Mouse (Mus musculus) liver, postnatal 0 days (tissue): ENCODE measurements around the gene Eif4e2. TPM values are rescaled to one million over a fixed set of nuclear protein-coding genes. Genes with fewer than 3 reads are reported as not detected.
A peak's percentile ranks its signal among the peaks of the same experiment; 100 is the strongest.

ENCODE experiments used
- ATAC-seq: fragments of 200-750 bp; cut with Nextera tagmentation; 2 replicates; pipeline ENCODE4 v1.8.0; 2017; ENCODE audit warnings: mild to moderate bottlenecking, moderate library complexity
- DNase-seq: peaks from one replicate; pipeline ENCODE4 v3.0.0-alpha.2; 2016
- H3K27ac ChIP-seq: fragments of 300-500 bp; sonication (generic); 2 replicates; pipeline ENCODE4 v1.5.1; 2014; ENCODE audit warnings: antibody characterized with exemption, moderate library complexity, mild to moderate bottlenecking, low read depth
- H3K27me3 ChIP-seq: fragments of 300-500 bp; sonication (generic); 2 replicates; pipeline ENCODE4 v1.6.1; 2014; ENCODE audit warnings: low read length, control low read depth, mixed read lengths; ENCODE audit not compliant: insufficient read depth
- H3K36me3 ChIP-seq: fragments of 300-500 bp; sonication (generic); replicated peaks from 2 replicates; pipeline ENCODE4 v1.6.1; 2014; ENCODE audit warnings: mild to moderate bottlenecking, control low read depth, low read length, moderate library complexity, mixed read lengths; ENCODE audit not compliant: insufficient read depth
- H3K4me1 ChIP-seq: fragments of 300-500 bp; sonication (generic); 2 replicates; pipeline ENCODE4 v1.6.1; 2014; ENCODE audit warnings: antibody characterized with exemption, mild to moderate bottlenecking, control low read depth; ENCODE audit not compliant: insufficient read depth
- H3K4me2 ChIP-seq: fragments of 300-500 bp; sonication (generic); 2 replicates; pipeline ENCODE4 v1.6.1; 2014; ENCODE audit warnings: low read depth, mild to moderate bottlenecking, low read length, moderate library complexity, mixed read lengths
- H3K4me3 ChIP-seq: fragments of 300-500 bp; sonication (generic); 2 replicates; pipeline ENCODE4 v1.5.1; 2014; ENCODE audit warnings: low read depth, low read length
- H3K9ac ChIP-seq: fragments of 300-500 bp; sonication (generic); replicated peaks from 2 replicates; pipeline ENCODE4 v1.6.1; 2014; ENCODE audit warnings: mild to moderate bottlenecking, moderate library complexity
- H3K9me3 ChIP-seq: fragments of 300-500 bp; sonication (generic); 2 replicates; pipeline ENCODE4 v1.6.1; 2016; ENCODE audit warnings: mild to moderate bottlenecking, control low read depth, low read length, mixed read lengths
- CTCF ChIP-seq: sonication (generic); IDR thresholded peaks from 2 replicates; pipeline ENCODE4 v1.5.1; 2016; ENCODE audit warnings: antibody characterized with exemption, low read depth
- EP300 ChIP-seq: IDR thresholded peaks from 2 replicates; pipeline ENCODE4 v1.6.1; 2016; ENCODE audit warnings: antibody characterized with exemption, low read depth, mild to moderate bottlenecking
- WGBS: fragments of 180-500 bp; shearing (Covaris S2); extraction: QIAGEN DNeasy Blood & Tissue Kit; methylation state at CpG from one replicate; pipeline ENCODE4 v1.1.7; 2014; ENCODE audit not compliant: insufficient replicate concordance; 5-methylcytosine and 5-hydroxymethylcytosine counted together
- polyA plus RNA-seq: library from polyadenylated mRNA; unstranded; fragments of >200 nt; fragmentation: Nextera tagmentation; extraction: Ambion mirVana; gene quantifications from 2 replicates; pipeline ENCODE4 v1.2.1, GENCODE M21; 2015

The Eif4e2 gene
- polyA plus RNA-seq, 1 experiment from 2014 or later, result 91.7 TPM

GRCm38 (mm10) chr1:87230606-87231005 is 16.9 kb downstream of the Eif4e2 start:
- H3K4me3 ChIP-seq, result no peak overlapping the region
- no peaks in the 10 kb centered on the region for H3K27me3 ChIP-seq
- TF ChIP-seq CTCF, result no peak
- TF ChIP-seq EP300, result no peak
- H3K4me2 ChIP-seq, result no peak overlapping the region
- WGBS, result 78% methylated on average over 5 of the region's 5 CpGs
- H3K27ac ChIP-seq, result no peak overlapping the region
- no peaks in the 10 kb centered on the region for H3K4me1 ChIP-seq
- ATAC-seq (no peak), DNase-seq (no peak)
- no peak overlapping the region for H3K9ac ChIP-seq
- H3K36me3 ChIP-seq, result peaks cover 63% of the 10 kb centered on the region
- no peaks in the 10 kb centered on the region for H3K9me3 ChIP-seq

GRCm38 (mm10) chr1:87232197-87232596 is 18.5 kb downstream of the Eif4e2 start:
- Histone ChIP-seq H3K4me2 (no peak overlapping the region), H3K36me3 (peaks cover 50% of the 10 kb centered on the region), H3K4me1 (no peaks in the 10 kb centered on the region), H3K9ac (no peak overlapping the region), H3K9me3 (no peaks in the 10 kb centered on the region), H3K27ac (no peak overlapping the region), H3K4me3 (no peak overlapping the region), H3K27me3 (no peaks in the 10 kb centered on the region)
- DNase-seq (no peak), ATAC-seq (no peak)
- WGBS, result 75% methylated on average over 7 of the region's 7 CpGs
- TF ChIP-seq EP300 (no peak), CTCF (no peak)

GRCm38 (mm10) chr1:87239056-87239455 is 25.3 kb downstream of the Eif4e2 start:
- no peak for DNase-seq

GRCm38 (mm10) chr1:87243021-87243420 is 29.3 kb downstream of the Eif4e2 start:
- no peaks in the 10 kb centered on the region for H3K9me3 ChIP-seq

More at GRCm38 (mm10) chr1:87239056-87239455, 25.3 kb downstream of the Eif4e2 start:
- no peak overlapping the region for H3K4me2 ChIP-seq
- H3K4me3 ChIP-seq, result no peak overlapping the region
- H3K4me1 ChIP-seq, result no peaks in the 10 kb centered on the region
- no peak for ATAC-seq
- TF ChIP-seq CTCF (no peak), EP300 (no peak)
- no peaks in the 10 kb centered on the region for H3K9me3 ChIP-seq
- H3K9ac ChIP-seq, result no peak overlapping the region
- no peaks in the 10 kb centered on the region for H3K27me3 ChIP-seq
- H3K27ac ChIP-seq, result no peak overlapping the region
- peaks cover 26% of the 10 kb centered on the region for H3K36me3 ChIP-seq
- WGBS, result 67% methylated on average over 8 of the region's 8 CpGs

GRCm38 (mm10) chr1:87245430-87245829 is 31.7 kb downstream of the Eif4e2 start:
- no peak overlapping the region for H3K4me2 ChIP-seq
- WGBS, result 16% methylated on average over 1 of the region's 1 CpGs
- no peak for ATAC-seq
- H3K36me3 ChIP-seq, result no peaks in the 10 kb centered on the region
- H3K9ac ChIP-seq, result no peak overlapping the region
- peaks cover 6% of the 10 kb centered on the region for H3K4me1 ChIP-seq
- H3K4me3 ChIP-seq, result no peak overlapping the region
- no peaks in the 10 kb centered on the region for H3K9me3 ChIP-seq
- H3K27ac ChIP-seq, result no peak overlapping the region
- DNase-seq, result no peak
- TF ChIP-seq CTCF (no peak), EP300 (no peak)
- no peaks in the 10 kb centered on the region for H3K27me3 ChIP-seq

More at GRCm38 (mm10) chr1:87243021-87243420, 29.3 kb downstream of the Eif4e2 start:
- Histone ChIP-seq H3K27me3 (no peaks in the 10 kb centered on the region), H3K27ac (no peak overlapping the region), H3K36me3 (peaks cover 11% of the 10 kb centered on the region), H3K4me2 (no peak overlapping the region), H3K4me1 (peaks cover 6% of the 10 kb centered on the region), H3K9ac (no peak overlapping the region), H3K4me3 (no peak overlapping the region)
- 92% methylated on average over 8 of the region's 8 CpGs for WGBS
- no peak for TF ChIP-seq EP300
- TF ChIP-seq CTCF, result no peak
- no peak for ATAC-seq
- no peak for DNase-seq

GRCm38 (mm10) chr1:87245929-87246815 is 32.5 kb downstream of the Eif4e2 start:
- ATAC-seq, result peak; percentile 82

More at GRCm38 (mm10) chr1:87245929-87246815, 32.5 kb downstream of the Eif4e2 start:
- H3K9me3 ChIP-seq, result no peaks in the 10 kb centered on the region
- peak; percentile 82 for DNase-seq
- H3K9ac ChIP-seq, result no peak overlapping the region
- peak overlapping the region; percentile 36; the same call in 1 of the 2 replicates for H3K4me2 ChIP-seq
- H3K27me3 ChIP-seq, result no peaks in the 10 kb centered on the region
- peak; percentile 93 for TF ChIP-seq CTCF
- TF ChIP-seq EP300, result no peak
- H3K36me3 ChIP-seq, result no peaks in the 10 kb centered on the region
- WGBS, result 25% methylated on average over 22 of the region's 22 CpGs
- no peak overlapping the region for H3K27ac ChIP-seq
- peaks cover 6% of the 10 kb centered on the region for H3K4me1 ChIP-seq
- H3K4me3 ChIP-seq, result no peak overlapping the region
